Mouse (Mus musculus) G1E (cell line): ENCODE measurements around the gene Sh3kbp1. TPM values are rescaled to one million over a fixed set of nuclear protein-coding genes. Genes with fewer than 3 reads are reported as not detected.

Experiments
- ATAC-seq: 2 replicates; pipeline ENCODE4 v1.8.0; 2016; ENCODE audit warnings: mild to moderate bottlenecking; ENCODE audit not compliant: insufficient number of reproducible peaks, poor library complexity, low FRiP score, severe bottlenecking; ENCODE audit errors: extremely low read depth
- DNase-seq: peaks from one replicate; pipeline ENCODE4 v3.0.0; 2012; ENCODE audit warnings: low spot score
- H3K27me3 ChIP-seq: 2 replicates; pipeline ENCODE4 v1.6.1; 2012; ENCODE audit warnings: mild to moderate bottlenecking, low read length, inconsistent platforms; ENCODE audit not compliant: insufficient read depth
- H3K36me3 ChIP-seq: replicated peaks from 2 replicates; pipeline ENCODE3; 2012; ENCODE audit warnings: mild to moderate bottlenecking, inconsistent platforms
- H3K4me1 ChIP-seq: 2 replicates; pipeline ENCODE4 v1.6.1; 2012; ENCODE audit warnings: low read depth, low read length, inconsistent platforms, mixed read lengths; ENCODE audit not compliant: insufficient read depth
- H3K4me3 ChIP-seq: 2 replicates; pipeline ENCODE4 v1.5.1; 2012; ENCODE audit warnings: low read depth, mild to moderate bottlenecking, inconsistent platforms, low read length, moderate library complexity, mixed read lengths
- H3K9me3 ChIP-seq: replicated peaks from 2 replicates; pipeline ENCODE4 v1.6.1; 2012; ENCODE audit warnings: inconsistent platforms
- CTCF ChIP-seq: IDR thresholded peaks from 2 replicates; pipeline ENCODE4 v1.5.1; 2012; ENCODE audit warnings: low read depth, low read length, inconsistent platforms, mixed read lengths
- GATA1 ChIP-seq: IDR thresholded peaks from 2 replicates; pipeline ENCODE4 v1.6.1; 2012; ENCODE audit warnings: borderline replicate concordance, low read length, inconsistent platforms, mixed read lengths
- GATA2 ChIP-seq: IDR thresholded peaks from 2 replicates; pipeline ENCODE4 v1.6.1; 2012; ENCODE audit warnings: low read depth, low read length, inconsistent platforms, borderline replicate concordance
- POLR2AphosphoS5 ChIP-seq: IDR thresholded peaks from 2 replicates; pipeline ENCODE4 v1.6.1; 2012; ENCODE audit warnings: low read depth, low read length, inconsistent platforms; ENCODE audit not compliant: insufficient replicate concordance
- TAL1 ChIP-seq: conservative IDR thresholded peaks from 2 replicates; pipeline ENCODE4 v1.6.1; 2012; ENCODE audit warnings: low read depth, low read length, inconsistent platforms, mixed read lengths
- polyA plus RNA-seq: library from polyadenylated mRNA; stranded (reverse); fragments of >175 nt; gene quantifications from 2 replicates; pipeline ENCODE4 v1.2.3, GENCODE M21; 2012
- total RNA-seq, 2 experiments: library from RNA; stranded (forward) in 1 of 2; stranded (reverse) in 1 of 2; fragments of 200-1000 nt in 1 of 2; fragments of >200 nt in 1 of 2; fragmentation: Nextera tagmentation in 1 of 2; gene quantifications; 2 replicates each; pipeline ENCODE4 v1.2.3; 2014 to 2017

The Sh3kbp1 gene
- total and polyA plus RNA-seq, 3 experiments: 13.3 to 242 (median 231) TPM

GRCm38 (mm10) chrX:159708076-159708830, 81.2 kb downstream of the Sh3kbp1 start:
- peaks cover 3% of the 10 kb centered on the region; the same call in 1 of the 2 replicates for H3K4me1 ChIP-seq
- TF ChIP-seq CTCF (no peak), POLR2AphosphoS5 (no peak), GATA2 (no peak), TAL1 (no peak), GATA1 (no peak)
- no peaks in the 10 kb centered on the region for H3K27me3 ChIP-seq
- H3K36me3 ChIP-seq: peaks cover 5% of the 10 kb centered on the region
- H3K4me3 ChIP-seq: no peak overlapping the region
- no peaks in the 10 kb centered on the region for H3K9me3 ChIP-seq
- ATAC-seq (no peak), DNase-seq (no peak)

- H3K27me3 ChIP-seq: no peaks in the 10 kb centered on the region
- ATAC-seq: no peak
- no peak for DNase-seq
- H3K36me3 ChIP-seq: peaks cover 5% of the 10 kb centered on the region
- no peaks in the 10 kb centered on the region for H3K9me3 ChIP-seq
- TF ChIP-seq TAL1 (no peak), GATA1 (no peak), GATA2 (no peak), CTCF (no peak), POLR2AphosphoS5 (no peak)
- no peak overlapping the region for H3K4me3 ChIP-seq
- peaks cover 3% of the 10 kb centered on the region; the same call in 1 of the 2 replicates for H3K4me1 ChIP-seq
Measured at GRCm38 (mm10) chrX:159709296-159709695, 82.2 kb downstream of the Sh3kbp1 start.

GRCm38 (mm10) chrX:159711070-159712029, 84.3 kb downstream of the Sh3kbp1 start:
- peaks cover 5% of the 10 kb centered on the region for H3K36me3 ChIP-seq
- H3K4me3 ChIP-seq: no peak overlapping the region
- no peaks in the 10 kb centered on the region for H3K27me3 ChIP-seq
- ATAC-seq (no peak), DNase-seq (no peak)
- no peaks in the 10 kb centered on the region for H3K4me1 ChIP-seq
- TF ChIP-seq GATA1 (no peak), TAL1 (no peak), POLR2AphosphoS5 (no peak), CTCF (no peak), GATA2 (no peak)
- no peaks in the 10 kb centered on the region for H3K9me3 ChIP-seq

GRCm38 (mm10) chrX:159713191-159713590, 86.1 kb downstream of the Sh3kbp1 start:
- Histone ChIP-seq H3K4me1 (no peaks in the 10 kb centered on the region), H3K4me3 (no peak overlapping the region), H3K9me3 (no peaks in the 10 kb centered on the region), H3K27me3 (no peaks in the 10 kb centered on the region), H3K36me3 (peaks cover 5% of the 10 kb centered on the region)
- TF ChIP-seq TAL1 (no peak), GATA1 (no peak), POLR2AphosphoS5 (no peak), GATA2 (no peak), CTCF (no peak)
- DNase-seq (no peak), ATAC-seq (no peak)

- ATAC-seq: no peak
- Histone ChIP-seq H3K4me1 (no peaks in the 10 kb centered on the region), H3K36me3 (peaks cover 2% of the 10 kb centered on the region), H3K9me3 (no peaks in the 10 kb centered on the region), H3K4me3 (no peak overlapping the region), H3K27me3 (no peaks in the 10 kb centered on the region)
- no peak for TF ChIP-seq GATA2
- TF ChIP-seq GATA1: no peak
- no peak for TF ChIP-seq TAL1
- no peak for TF ChIP-seq CTCF
- DNase-seq: no peak
Measured at GRCm38 (mm10) chrX:159721390-159721789, 94.3 kb downstream of the Sh3kbp1 start.

- no peak overlapping the region for H3K4me3 ChIP-seq
- H3K4me1 ChIP-seq: peaks cover 9% of the 10 kb centered on the region
- H3K9me3 ChIP-seq: no peaks in the 10 kb centered on the region
- no peak for ATAC-seq
- H3K36me3 ChIP-seq: no peaks in the 10 kb centered on the region
- no peak for TF ChIP-seq TAL1
- no peak for TF ChIP-seq POLR2AphosphoS5
- no peak for TF ChIP-seq GATA1
- TF ChIP-seq CTCF: no peak
- no peak for TF ChIP-seq GATA2
- H3K27me3 ChIP-seq: no peaks in the 10 kb centered on the region
- DNase-seq: no peak
Measured at GRCm38 (mm10) chrX:159731421-159731820, 104.3 kb downstream of the Sh3kbp1 start.
